Mouse (Mus musculus) lung, adult 18-20 months (tissue): ENCODE measurements around the gene Spcs2.
A peak's percentile ranks its signal among the peaks of the same experiment; 100 is the strongest.

ENCODE experiments used
- DNase-seq, 2 experiments: peaks; one replicate each; pipeline ENCODE4 v3.0.0; 2022; ENCODE audit warnings: mixed read lengths in 2 of 2

Gene Spcs2

GRCm38 (mm10) chr7:99858813-99859585, 4.3 kb downstream of the Spcs2 start, which contains the start of gene Xrra1:
Xrra1 (plus strand) TSS chr7:99859116.
- DNase-seq = peak; percentile 99

- no peak for DNase-seq
These were observed 5.0 kb downstream of the Spcs2 start for GRCm38 (mm10) chr7:99858175-99858812.

- no peak for DNase-seq
These were observed 6.9 kb downstream of the Spcs2 start for GRCm38 (mm10) chr7:99856266-99856861.

GRCm38 (mm10) chr7:99854311-99854710, 9.0 kb downstream of the Spcs2 start:
- no peak for DNase-seq

- DNase-seq = no peak
These were observed 9.9 kb downstream of the Spcs2 start for GRCm38 (mm10) chr7:99853350-99853749.

GRCm38 (mm10) chr7:99851618-99852017, 11.6 kb downstream of the Spcs2 start:
- no peak for DNase-seq

GRCm38 (mm10) chr7:99851121-99851520, 12.1 kb downstream of the Spcs2 start:
- DNase-seq = no peak

- no peak for DNase-seq
These were observed 12.7 kb downstream of the Spcs2 start for GRCm38 (mm10) chr7:99850534-99850933.

GRCm38 (mm10) chr7:99845533-99846236, 17.6 kb downstream of the Spcs2 start:
- no peak for DNase-seq

GRCm38 (mm10) chr7:99838241-99838640, 25.0 kb downstream of the Spcs2 start:
- no peak for DNase-seq

GRCm38 (mm10) chr7:99837358-99838071, 25.7 kb downstream of the Spcs2 start:
- peak in 1 of 2 experiments; percentile 45 for DNase-seq

GRCm38 (mm10) chr7:99836781-99837180, 26.5 kb downstream of the Spcs2 start:
- peak; percentile 32 to 65 for DNase-seq

- no peak for DNase-seq
These were observed 28.9 kb downstream of the Spcs2 start for GRCm38 (mm10) chr7:99834314-99834853.

- DNase-seq = no peak
These were observed 29.4 kb downstream of the Spcs2 start for GRCm38 (mm10) chr7:99833846-99834222.

GRCm38 (mm10) chr7:99833115-99833845, 30.0 kb downstream of the Spcs2 start:
- DNase-seq = no peak

GRCm38 (mm10) chr7:99828083-99828570, 35.1 kb downstream of the Spcs2 start, which contains the start of gene Neu3:
Neu3 (minus strand) TSS chr7:99828417.
- DNase-seq = peak; percentile 95 to 97

GRCm38 (mm10) chr7:99826096-99826495, 37.2 kb downstream of the Spcs2 start:
- DNase-seq = no peak

GRCm38 (mm10) chr7:99825511-99825910, 37.8 kb downstream of the Spcs2 start:
- DNase-seq = no peak

- no peak for DNase-seq
These were observed 38.4 kb downstream of the Spcs2 start for GRCm38 (mm10) chr7:99824649-99825483.

GRCm38 (mm10) chr7:99823045-99823663, 40.1 kb downstream of the Spcs2 start:
- DNase-seq = no peak
